Mouse (Mus musculus): ENCODE results near the gene Eif3g.

- TF ChIP-seq CTCF (IDR thresholded peaks at IDR 0.05; ENCODE audit: low read depth, low read length): no peak
- TF ChIP-seq POLR2A (IDR thresholded peaks at IDR 0.05; ENCODE audit: borderline replicate concordance, low read depth, low read length): no peak
Measured at GRCm38 (mm10) chr9:20895382-20895781, 3.0 kb downstream of the Eif3g start.
